Mouse (Mus musculus): ENCODE measurements at regions not wholly inside any gene's neighbourhood (a gene's known extent, or its start where the extent isn't known, plus 50 kb on each side); places are given as distances from the start of the nearest gene placed in this dataset.
A peak's percentile ranks its signal among the peaks of the same experiment; 100 is the strongest.

DNA sequence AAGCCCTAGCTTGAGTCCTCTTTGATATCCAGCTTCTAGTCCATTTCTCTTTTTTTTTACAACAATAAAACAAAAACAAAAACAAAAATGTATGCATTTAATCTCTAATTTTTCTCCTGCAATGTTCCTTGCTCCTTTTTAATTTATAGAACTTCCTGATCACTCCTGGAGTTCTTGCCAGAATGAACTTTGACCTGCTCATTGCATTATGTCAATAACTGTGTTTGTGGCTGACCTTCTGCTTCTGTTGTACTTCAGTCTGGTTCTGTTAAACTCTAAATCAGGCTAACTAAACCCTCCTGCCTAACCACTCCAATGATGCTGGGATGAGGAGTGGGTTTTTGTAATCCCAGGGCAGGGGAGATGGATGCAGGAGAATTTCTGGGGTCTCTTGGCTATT lies 674.0 kb downstream of the Gsdmc2 start:
- DNase-seq = no peak

DNA sequence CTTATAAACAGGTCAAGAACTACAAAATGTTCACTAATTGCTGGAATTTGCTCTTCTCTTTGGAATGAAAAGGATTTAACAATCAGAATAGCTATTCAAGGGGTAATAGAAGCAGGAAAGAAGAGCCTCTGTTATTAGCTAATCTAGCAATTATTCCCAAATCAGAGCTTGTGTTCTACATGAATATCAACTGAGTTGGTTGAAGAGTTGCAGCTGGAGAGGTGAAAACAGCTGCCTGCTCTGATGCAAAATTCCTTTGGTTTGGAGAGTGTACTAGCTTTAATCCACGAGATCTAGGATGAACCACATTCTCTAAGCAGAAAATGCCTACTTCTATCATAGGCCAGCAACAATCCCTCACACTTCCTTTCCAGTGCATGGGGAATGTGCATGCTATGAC lies 674.8 kb downstream of the Gsdmc2 start:
- DNase-seq = no peak

DNA sequence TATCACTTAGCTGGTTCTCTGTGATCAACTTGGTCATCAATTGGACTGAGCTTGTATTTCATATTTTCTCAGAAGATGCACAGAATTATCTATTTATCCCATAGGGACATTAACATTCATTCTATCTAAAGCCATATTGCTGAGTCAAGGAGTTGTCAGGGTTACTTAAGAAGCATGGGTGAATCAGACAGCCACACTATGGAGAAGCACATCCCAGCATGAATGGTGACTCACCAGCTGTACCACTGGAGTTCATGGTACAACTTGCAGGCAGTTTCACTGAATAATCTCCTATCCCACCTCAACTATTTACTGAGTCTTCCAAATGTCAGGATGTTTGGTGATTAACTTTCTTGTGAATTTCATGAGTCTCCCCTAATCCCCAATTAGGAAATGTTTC lies 678.6 kb downstream of the Gsdmc2 start:
- no peak for DNase-seq

DNA sequence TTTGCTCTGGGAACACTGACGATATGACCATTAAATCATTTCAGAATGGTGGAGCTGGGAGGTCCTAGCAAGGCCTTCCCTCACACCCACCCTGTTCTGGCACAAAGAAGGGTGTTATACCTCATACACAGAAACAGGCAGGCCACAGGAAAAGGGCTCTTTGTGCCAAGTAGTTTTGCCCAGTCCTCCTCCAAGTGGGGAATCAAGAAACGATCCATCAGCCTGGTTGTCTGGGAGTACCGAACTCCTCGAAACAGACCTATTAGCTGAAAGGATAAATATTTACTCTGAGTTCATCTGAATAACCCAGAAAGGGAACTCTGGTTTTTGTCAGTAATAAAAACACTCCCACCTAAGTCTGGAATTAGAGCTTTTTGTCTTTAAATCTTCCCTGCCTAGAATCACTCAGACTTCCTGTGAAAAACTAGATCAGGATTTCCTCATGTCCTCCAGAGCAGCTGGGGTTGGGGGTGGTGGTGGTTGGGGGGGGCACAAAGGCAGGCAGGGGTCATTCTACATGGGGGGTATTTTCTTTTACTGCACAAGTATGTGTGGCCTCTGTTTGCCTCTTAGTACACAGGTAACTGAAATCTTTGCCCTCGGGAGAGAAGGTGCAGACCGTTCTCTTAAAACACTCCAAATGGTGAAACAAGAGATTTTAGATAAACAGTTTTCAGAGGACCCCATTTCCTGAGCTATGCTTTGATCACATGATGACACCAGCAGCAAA lies 681.3 kb downstream of the Gsdmc2 start:
- no peak for DNase-seq

DNA sequence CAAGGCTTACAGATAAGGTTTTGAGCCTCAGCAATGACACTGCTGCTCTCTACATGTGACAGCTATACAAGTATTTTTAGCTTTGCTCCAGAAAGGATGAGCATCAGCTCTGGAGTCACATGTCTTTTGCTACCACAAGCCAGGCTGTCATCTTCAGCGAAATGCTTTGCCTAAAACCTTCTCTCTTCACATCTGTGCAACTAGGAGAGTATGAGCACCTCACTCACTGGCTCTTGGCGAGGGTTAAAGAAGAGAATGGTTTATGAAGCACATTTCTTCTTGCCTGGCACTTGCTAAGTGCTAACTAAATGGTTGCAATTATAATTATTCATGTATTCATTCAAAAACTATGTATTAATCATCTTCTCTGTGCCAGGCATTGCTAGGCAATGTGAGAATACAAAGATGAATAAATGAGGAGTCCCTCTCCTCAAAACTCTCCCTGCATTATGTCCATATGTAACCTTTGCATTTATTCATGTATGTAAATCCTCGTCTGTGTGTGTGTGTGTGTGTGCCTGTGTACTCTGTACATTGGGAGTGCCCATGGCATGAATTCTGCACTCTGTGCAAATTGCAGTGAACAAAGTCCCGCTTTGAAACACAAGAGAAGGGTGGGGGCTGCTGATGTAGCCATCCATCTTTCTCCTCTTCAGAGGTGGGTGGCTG lies 682.0 kb downstream of the Gsdmc2 start:
- DNase-seq = no peak

DNA sequence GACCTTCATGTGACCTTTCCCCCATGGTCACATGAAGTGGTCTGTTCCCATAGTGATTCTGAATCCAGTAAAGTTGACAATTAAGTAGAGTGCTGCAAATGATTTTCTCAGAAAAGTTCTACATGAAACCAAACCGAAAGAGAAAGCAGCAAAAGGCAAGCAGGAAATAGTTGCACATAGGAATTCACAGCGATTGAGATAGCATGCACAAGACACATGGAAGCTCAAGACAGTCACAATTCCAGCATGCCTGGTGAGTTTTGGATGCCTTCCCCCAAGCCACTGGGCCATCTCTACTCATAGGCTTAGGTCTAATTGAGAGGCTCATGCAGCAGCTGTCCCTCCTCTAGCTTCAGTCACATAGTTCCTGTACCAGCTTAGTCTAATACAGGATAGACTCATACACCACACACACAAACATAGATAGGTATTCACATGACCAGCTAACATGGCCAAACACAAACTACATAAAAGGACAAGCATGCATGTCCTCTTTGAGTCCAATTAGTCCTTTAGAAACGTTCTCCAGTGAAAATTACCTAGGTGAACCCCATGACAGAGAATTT lies 721.8 kb downstream of the Gsdmc2 start:
- no peak for DNase-seq

DNA sequence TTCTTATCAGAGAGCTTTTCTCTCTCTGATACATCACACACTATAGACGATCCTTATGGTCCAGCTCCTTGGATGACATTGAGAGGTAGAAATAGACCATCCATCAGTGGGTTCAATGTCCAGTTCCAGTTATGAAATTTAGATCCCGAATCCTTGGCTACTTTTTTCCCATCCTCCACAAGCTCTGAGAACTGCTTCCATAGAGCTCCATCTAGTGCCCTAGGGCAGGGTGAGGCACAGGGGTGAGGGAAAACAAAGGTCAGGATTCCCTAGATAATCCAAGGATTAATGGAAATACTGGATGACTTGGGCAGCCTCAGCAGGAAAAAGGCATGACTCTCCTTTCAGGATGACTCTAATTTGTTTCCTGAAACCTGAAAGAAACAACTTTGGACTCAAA lies 732.1 kb downstream of the Gsdmc2 start:
- DNase-seq = peak in 1 of 2 experiments; percentile 3

DNA sequence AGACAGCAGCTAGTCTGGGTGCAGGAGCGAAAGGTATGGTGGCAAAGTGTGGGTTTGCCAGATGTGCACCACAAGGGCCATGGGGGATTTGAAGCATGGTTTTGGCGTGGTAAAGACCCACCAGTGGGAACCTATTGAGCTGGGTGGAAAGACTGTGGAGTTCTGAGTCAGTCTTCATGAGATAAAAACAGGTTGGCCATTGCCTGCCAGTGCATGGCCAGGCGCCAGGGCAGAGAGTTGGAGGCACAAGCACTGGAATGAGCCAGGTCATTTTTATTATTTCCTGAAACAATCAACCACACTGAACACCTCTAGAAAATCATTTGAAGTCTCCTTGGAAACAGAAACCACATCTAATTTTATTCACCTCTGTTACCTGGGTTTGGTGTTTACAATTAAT lies 744.9 kb downstream of the Gsdmc2 start:
- peak; percentile 40 to 73 for DNase-seq

DNA sequence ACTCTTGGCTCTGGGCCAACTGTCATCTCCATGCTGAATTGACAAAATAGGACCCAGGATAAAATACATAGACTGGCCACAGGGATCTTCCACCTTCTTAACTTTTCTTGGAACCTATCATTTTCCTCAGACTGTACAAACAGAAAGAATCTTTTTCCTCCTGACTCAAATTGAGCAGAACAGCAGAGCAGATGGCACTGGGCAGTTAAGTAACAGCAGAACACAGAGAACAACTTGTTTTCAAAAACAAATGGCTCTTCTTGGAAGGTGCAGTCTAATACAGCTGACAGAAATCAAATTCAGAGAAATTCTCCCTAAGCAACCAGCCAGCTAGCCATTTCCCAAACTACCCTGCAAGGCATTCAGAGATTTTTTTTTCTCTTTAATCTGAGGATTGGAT lies 763.0 kb downstream of the Gsdmc2 start:
- DNase-seq = no peak

DNA sequence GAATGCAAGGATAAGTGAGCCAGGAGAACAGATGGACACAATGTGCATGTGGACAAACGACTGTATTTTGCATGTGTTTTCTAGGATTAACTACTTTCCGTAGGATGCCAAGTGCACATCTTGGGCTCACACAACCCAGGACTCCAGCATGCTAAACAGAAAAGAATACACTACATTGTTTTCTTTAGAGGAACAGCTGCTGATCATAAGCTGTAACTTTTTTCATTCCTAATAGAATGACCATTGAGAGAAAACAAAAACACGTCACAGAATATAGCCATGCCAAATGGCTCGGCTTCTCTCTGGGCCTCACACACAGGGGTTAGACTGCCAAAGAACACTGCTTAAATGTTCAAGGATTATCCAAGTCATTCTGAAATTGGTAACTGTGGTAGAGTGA lies 765.2 kb downstream of the Gsdmc2 start:
- no peak for DNase-seq

DNA sequence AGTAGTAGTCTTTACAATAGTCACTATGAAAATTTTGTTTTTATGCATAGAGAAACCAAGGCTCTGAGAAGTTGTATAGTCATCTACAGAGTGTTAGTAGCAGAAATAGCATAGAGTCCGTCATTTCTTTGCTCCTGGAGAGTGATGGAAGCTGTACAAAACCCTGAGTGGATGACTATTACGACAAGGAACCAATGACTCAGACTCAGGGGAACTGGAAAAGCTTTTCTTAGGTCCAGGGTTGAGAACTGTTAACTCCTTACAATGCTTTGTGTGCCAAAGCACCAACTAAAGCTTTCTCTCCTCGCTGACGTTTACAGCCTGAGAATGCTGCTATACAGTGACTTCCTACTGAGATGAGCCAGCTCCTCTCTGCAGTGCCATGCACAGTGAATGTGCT lies 773.1 kb downstream of the Gsdmc2 start:
- no peak for DNase-seq

DNA sequence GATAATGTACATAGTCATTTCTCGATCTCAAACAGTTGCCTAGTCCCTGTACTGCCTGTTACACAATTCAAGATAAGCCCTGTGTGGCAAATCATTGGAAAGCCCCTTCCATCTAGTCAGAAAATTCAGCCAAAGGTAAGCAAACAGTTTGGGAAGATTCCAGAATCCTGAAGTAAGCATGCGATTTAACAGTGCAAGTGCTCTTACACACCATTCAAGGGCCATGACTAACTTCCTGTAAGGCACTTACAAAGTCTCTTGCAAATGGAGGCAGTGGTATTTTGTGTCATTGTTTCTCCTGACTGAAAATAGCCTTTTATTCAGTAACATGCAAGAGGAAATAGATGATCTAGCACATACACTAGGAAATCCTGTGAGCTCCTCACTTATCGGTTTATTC lies 777.9 kb downstream of the Gsdmc2 start:
- DNase-seq = no peak

DNA sequence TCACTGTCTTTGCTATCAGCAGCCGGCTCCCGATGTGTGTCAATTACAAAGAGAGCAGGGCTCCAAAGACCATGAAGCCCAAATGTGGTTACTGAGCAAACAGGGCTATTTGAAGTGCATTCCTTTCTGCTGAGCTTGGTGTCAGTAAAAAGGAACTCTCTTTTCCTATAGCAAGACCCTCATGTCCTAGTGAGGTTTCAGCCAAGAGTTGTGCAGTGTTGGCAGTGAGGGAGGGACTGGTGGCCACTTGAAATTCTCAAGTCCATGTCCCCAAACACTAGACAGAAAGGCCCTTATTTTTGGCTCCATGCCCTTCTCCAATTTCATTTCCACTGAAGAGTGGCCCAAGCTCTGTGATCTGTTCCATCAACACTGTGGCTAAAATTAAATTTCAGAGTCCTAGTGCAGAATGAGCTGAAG lies 778.9 kb downstream of the Gsdmc2 start:
- DNase-seq = no peak

DNA sequence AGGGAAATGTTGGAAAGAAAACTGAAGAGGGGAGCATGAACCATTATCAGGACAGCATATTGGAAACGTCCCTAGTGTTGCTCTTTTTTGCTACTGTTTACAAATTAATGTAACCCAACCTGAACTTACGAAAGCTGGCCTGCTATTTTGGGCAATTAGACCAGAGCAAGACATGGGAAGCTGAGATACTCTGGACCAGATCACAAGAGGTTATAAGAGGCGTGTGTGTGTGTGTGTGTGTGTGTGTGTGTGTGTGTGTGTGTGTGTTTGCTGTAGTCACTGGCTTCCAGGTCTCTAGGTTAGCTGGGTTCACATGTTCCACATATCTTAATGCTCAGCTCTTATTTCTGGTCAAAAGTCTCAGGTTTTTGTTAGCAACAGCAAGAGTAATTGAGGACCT lies 783.1 kb downstream of the Gsdmc2 start:
- no peak for DNase-seq

DNA sequence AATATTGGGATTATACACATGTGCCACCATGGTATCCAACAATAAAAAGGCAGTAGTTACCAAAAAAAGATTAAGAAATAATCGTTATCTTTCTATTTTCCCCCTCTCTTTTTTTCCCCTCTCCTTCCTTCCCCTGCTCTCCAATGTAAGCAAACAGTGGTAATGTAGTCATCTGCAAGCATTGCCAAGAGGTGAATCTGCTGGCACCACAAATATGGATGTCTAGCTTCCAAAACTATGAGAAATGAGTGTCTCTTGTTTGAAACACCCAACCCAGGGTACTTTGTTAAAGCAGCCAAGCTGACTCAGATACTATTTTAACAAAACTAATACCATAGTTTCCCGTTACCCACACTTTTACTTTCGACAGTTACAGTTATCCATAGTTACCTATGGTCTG lies 784.2 kb downstream of the Gsdmc2 start:
- DNase-seq = no peak

DNA sequence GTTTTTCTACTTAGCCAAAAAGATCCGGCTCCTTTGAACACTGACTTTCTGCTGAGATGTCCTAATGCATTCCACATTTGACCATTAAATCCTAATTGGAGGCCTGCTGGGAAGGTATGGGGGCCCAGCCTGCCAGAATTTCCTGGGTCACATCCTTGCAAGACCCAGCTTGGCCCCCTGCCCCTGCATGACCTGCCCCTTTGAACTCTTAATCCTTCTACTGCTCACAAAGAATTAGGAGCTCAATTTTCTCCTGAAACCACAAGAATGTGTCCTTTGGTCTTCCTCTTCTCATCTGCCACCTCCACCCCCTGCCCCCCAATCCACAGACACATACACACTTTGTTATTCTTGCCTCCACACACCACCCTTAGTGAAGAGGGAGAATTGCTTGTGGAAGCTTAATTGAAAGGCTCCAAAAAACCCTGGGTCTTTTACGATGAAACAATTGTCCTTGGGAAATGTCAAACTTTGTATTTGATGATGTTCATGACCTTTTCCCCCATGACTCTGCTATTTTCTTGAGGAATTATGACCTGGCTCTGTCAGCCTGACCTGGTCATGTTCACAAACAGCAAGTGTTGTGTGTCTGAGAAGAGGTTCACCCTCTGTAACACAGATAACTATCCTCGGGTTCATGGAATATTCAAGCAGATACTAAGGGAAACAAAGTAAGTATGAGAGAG lies 792.3 kb downstream of the Gsdmc2 start:
- no peak for DNase-seq

DNA sequence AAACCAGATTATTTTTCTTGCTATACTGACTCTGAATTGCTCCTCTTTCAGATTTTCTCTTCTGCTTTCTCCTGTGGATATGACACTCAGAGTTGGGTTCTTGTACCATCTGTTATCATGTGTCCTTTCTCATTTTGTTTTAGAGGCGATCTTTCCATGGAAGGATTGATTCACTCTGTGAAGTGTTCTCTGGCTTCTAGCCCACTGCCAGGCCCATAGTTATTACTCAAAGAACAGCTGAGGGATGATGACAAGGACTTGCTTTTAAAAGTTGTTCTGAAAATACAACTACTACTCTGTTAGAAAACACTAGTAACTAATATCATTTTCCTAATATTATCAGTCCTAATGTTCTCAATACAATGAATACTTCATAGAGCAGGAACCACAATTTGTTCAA lies 794.9 kb downstream of the Gsdmc2 start:
- no peak for DNase-seq

DNA sequence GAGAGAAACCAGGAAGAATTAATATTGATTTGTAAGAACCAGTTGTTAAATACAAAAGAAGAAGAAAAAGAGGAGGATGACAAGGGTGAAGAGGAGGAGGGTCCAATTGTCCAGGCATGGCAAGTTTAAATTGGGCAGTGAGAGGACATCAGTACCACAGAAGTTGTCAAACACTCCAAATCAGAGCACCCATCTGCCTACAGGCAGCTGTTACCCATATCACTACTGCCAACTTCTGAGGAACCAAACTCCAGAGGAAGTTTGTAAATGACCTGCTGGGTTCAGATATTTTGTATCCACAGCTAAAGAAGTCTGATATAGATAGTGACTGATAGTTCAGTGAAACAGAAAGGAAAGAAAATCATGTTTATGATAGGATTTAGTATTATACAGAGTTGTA lies 802.6 kb downstream of the Gsdmc2 start:
- no peak for DNase-seq

DNA sequence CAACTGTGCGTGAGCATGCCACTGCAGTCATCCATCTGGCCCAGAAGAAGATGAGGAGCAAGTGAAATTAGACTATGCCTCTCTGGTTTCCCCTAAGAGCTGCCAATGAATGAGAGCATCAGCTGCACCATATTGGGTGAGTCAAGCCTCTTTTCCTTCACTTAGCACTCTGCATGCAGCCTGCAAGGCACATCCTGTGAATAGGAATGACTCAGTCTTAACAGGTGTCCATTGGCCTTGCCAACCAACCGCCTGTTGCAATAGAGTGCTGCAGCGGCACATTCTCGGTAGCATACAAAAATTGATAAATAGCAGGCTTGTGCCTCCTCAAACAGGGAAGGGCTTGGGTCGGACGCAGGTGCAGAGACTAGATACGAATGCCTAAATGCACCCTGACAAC lies 808.7 kb downstream of the Gsdmc2 start:
- peak; percentile 63 to 80 for DNase-seq

DNA sequence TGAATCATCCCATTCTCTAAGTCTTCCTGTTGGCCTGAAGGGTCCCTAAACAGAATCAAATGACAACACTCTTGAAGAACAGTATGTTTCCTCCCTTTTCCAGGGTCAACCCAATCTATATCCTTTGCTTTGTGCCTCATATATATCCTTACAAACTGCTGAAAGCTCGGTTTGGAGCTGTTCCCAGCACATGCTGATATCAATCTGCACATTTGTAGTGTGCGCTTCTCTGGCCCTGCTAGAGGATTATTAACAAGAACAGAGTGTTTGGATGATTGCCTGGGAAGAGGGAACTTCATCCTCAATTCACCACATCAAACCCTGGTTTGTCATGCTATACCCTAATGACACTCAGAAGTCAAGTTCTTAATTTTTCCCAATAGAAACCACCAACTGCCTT lies 824.2 kb downstream of the Gsdmc2 start:
- DNase-seq = peak; percentile 22 to 57

DNA sequence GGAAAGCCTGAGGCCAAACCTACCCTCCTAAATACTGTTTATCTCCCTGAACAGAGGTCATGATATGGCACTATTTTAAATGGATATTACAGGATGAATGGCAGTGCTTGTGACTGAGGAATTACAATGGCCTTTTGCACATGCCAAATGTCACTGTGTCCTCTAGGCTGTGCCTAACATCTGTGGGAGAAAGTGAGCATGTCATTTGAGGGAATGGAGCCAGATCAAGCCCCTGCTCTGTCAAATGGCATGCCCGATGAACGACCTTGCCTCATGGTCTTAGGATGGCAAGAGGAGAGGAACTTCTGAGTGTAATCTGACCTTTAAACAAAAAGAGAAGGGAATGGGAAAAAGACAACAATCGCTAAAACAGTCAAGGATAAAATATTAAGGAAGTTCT lies 827.0 kb downstream of the Gsdmc2 start:
- DNase-seq = no peak

DNA sequence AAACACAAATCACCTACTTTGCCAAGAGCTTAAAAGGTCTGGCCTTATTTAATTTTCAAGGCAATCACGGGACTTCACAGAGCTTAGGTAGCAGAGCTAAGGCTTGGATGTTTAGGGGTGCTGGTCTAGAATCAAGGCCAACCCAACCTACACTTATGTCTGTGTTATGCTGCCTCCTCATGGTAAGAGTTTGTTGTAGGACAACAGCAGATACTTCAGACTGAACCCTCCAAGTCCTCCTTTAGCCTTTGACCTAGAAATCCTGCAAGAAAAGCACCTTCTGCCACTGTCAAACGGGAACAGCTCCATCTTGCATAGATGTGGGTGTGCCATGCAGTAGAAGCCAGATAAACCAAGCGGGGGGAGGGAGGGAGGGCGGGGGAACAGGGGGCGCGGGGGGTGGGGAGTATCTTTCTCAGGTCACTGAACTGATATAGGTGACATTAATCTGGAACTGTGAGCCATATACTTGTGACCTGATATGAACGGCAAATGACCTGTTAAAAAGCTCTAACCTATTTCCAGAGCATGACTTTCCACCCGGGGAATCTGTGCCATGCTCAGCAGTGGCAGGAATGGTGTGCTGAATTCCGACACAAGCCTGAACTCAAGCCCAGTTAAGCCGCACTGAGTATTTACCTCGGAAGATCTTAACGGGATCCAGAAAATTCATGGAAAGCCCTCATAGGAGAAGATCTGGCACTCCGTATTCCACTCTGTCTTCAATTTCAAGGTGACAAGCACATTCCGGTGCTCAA lies 838.3 kb downstream of the Gsdmc2 start:
- DNase-seq = no peak

DNA sequence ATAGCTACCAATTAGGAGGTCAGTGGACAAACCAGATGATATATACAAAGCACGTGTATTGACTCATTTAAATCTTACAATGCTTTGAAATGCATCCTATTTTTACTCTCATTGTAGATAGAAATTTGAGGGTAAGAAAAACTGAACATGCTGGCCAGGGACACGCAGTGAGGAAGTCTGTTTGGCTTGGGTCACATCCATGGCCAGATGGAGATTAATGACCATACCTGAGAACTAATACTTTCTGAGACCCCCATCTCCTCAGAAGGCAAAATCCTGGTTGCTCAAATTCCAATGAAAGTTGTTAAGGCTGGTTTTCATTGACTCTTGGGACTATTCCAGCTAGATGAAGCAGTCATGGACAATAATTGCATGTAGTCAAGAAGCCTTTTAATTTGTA lies 850.3 kb downstream of the Gsdmc2 start:
- DNase-seq = no peak

All from cerebellum, postnatal 25 days (tissue).